Mouse (Mus musculus) B cell, adult 67 days (primary cell): ENCODE data around the gene Tes3-ps. TPM values are rescaled to one million over a fixed set of nuclear protein-coding genes. Genes with fewer than 3 reads are reported as not detected.

ENCODE experiments used
- total RNA-seq, 2 experiments: library from RNA; stranded (reverse); gene quantifications; 4 replicates each; pipeline ENCODE4 v1.2.4; 2023

The Tes3-ps gene
- total RNA-seq: under 1 TPM; 0.55 to 0.68 TPM

DNA sequence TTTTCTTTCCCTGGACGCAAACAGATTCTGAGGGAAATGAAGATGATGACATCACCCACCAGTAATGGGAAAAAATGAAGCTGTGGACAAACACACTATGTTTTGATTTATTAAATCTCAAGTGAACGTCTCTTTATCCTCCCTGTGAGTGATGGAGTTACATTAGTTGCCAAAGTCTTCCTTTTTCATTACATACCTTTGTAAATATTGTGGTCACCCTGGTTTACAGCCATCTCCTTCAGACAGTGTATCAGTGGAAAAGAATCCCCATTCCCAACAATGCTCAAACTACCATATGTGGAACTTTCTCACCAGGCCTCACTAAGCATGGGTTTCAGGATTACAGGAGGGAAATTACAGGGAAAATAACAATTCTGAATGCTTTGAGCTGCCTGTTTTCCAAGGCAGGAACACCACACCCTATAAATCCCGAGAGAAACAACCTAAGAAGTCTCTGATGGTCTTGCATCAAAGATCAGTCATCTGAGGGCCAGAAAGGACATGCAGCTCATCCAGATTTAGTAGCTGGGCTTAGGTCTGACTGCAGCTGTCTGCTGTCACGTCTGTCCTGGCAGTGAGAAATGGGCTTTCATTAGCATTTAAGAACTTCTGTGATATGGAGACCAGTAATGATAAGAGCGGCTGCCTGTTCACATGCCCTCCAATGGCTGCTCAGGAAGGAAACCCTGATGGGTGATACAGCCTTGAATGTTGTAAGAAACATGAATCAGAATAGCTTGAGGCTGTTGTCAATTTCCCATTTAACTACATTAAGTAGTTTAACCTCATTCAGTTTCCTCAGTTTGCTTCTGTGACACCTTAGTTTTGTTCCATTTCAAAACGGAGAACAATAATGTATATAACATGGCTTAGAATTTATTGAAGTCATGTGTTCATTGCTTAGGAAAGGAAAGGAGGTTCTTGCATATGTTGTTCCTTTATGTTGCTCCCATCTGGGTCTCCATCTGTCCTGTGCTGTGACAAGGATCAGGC is at the start of gene Tes3-ps:
Gene Tes3-ps (plus strand): TSS at position 943 of the 993 bp plus-strand sequence.

GRCm38 (mm10) chr13:49504510-49504909 is 11.4 kb downstream of the Tes3-ps start, which contains the start of gene Ecm2:
Gene Ecm2, plus strand, starts transcription at chr13:49504810.

DNA sequence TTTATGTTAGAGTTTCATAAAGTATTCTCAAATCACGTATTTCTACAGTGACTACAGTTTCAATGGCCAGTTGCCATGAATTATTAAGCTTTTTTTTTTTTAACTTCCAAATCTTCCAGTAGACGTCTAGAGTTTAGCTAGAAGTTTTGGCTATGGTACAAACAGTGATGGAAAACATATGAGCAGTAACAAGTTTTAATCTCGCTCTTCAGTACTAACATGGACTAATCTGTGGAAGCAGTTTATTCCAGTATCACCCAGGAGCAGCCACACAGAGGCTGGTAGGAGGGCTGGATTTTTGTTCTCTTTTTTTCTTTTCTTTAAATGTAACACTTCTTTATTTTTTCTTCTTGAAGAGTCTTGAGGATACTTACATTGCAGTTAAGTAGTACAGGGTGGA is 51.2 kb downstream of the Tes3-ps start, which contains the start of gene Aspn:
Gene Aspn (plus strand): TSS at position 165 of the 400 bp plus-strand sequence.

Other genes starting within 250 kb of the Tes3-ps start
- 10 to 100 TPM; 64.9 to 68.2 TPM for gene Susd3, start 244.6 kb upstream of the Tes3-ps start, total RNA-seq
- 100 to 1,000 TPM; 102 to 108 TPM for gene Fgd3, start 173.0 kb upstream of the Tes3-ps start, total RNA-seq
- gene Bicd2, start 151.7 kb upstream of the Tes3-ps start, total RNA-seq: 10 to 100 TPM; 22.7 to 28.7 TPM
- 1 to 10 TPM; 8.9 to 9.0 TPM for gene Ippk, start 72.1 kb upstream of the Tes3-ps start, total RNA-seq
- gene Ecm2, start 11.5 kb downstream of the Tes3-ps start, total RNA-seq: under 1 TPM in 1 of 2 experiments, not detected in 1; 0.09 TPM
- not detected for gene Aspn, start 51.1 kb downstream of the Tes3-ps start, total RNA-seq
- under 1 TPM in 1 of 2 experiments, not detected in 1; 0.33 TPM for gene Omd, start 89.1 kb downstream of the Tes3-ps start, total RNA-seq
- gene Ogn, start 114.7 kb downstream of the Tes3-ps start, total RNA-seq: not detected
- 1 to 10 TPM in 1 of 2 experiments, under 1 TPM in 1; 0.98 to 1.0 TPM for gene Cenpp, start 159.5 kb downstream of the Tes3-ps start, total RNA-seq
- 10 to 100 TPM; 46.2 to 49.6 TPM for gene Nol8, start 159.8 kb downstream of the Tes3-ps start, total RNA-seq
- gene Iars, start 188.8 kb downstream of the Tes3-ps start, total RNA-seq: 10 to 100 TPM; 83.3 to 96.2 TPM